10 mouse cellular contexts compared by ENCODE assay signal in genomic region chr8:84956768-84957167, GRCm38 (mm10). TPM values are rescaled to one million over a fixed set of nuclear protein-coding genes. Genes with fewer than 3 reads are reported as not detected.
DNase-seq lines count a peak whose midpoint lies in the region; ATAC-seq and TF ChIP-seq lines count a peak whose summit lies in the region.
"Had no signal": no experiment of that assay in that cellular context is flagged by ENCODE, and none has a peak within 500 bp of the region (broad histone marks: within the 10 kb centered on the region; RNA-seq: fewer than 3 reads in every experiment).

No protein-coding gene starts in this region.

- H3K4me1 ChIP-seq in hindbrain, embryonic 10.5 days (replicated peaks) = peaks cover 8% of the 10 kb centered on the region
- no peaks in the 10 kb centered on the region for H3K4me1 ChIP-seq in hindbrain, embryonic 13.5 days (replicated peaks)
- peaks cover 0 to 7% of the 10 kb centered on the region in 2 experiments; a peak in 2 of 4 replicates for H3K4me1 ChIP-seq in CH12.LX (ENCODE audit: control insufficient read depth in 1 of 2, insufficient read depth in 2 of 2)
- no peaks in the 10 kb centered on the region for H3K4me1 ChIP-seq in limb, embryonic 11.5 days (ENCODE audit: control insufficient read depth, insufficient read depth, low read length)
- H3K4me1 ChIP-seq: embryonic facial prominence, embryonic 15.5 days had no signal

- TF ChIP-seq CTCF in CH12.LX (conservative IDR thresholded peaks at IDR 0.05 in 1 of 2, IDR thresholded peaks at IDR 0.05 in 1 of 2; ENCODE audit: low read depth in 2 of 2, low read length in 2 of 2) = peak; percentile 90 to 92

- peak; percentile 74 for TF ChIP-seq RAD21 in CH12.LX (IDR thresholded peaks at IDR 0.05; ENCODE audit: low read depth, low read length)

- H3K9me3 ChIP-seq in hindbrain, embryonic 10.5 days = no peaks in the 10 kb centered on the region
- H3K9me3 ChIP-seq in hindbrain, embryonic 13.5 days = no peaks in the 10 kb centered on the region
- H3K9me3 ChIP-seq in CH12.LX (replicated peaks; ENCODE audit: low read length) = no peaks in the 10 kb centered on the region
- H3K9me3 ChIP-seq in limb, embryonic 11.5 days (ENCODE audit: control insufficient read depth, low read length) = no peaks in the 10 kb centered on the region
- H3K9me3 ChIP-seq: embryonic facial prominence, embryonic 15.5 days; liver, embryonic 15.5 days had no signal

- peaks cover 18% of the 10 kb centered on the region for H3K27me3 ChIP-seq in hindbrain, embryonic 10.5 days (ENCODE audit: insufficient read depth, poor library complexity, severe bottlenecking)
- H3K27me3 ChIP-seq in hindbrain, embryonic 13.5 days = peaks cover 24% of the 10 kb centered on the region
- H3K27me3 ChIP-seq in CH12.LX (replicated peaks) = peaks cover 11% of the 10 kb centered on the region
- no peaks in the 10 kb centered on the region for H3K27me3 ChIP-seq in limb, embryonic 11.5 days (ENCODE audit: control insufficient read depth, insufficient read depth, low read length)

- no peak overlapping the region for H3K27ac ChIP-seq in hindbrain, embryonic 10.5 days
- H3K27ac ChIP-seq in hindbrain, embryonic 13.5 days = no peak overlapping the region
- no peak overlapping the region for H3K27ac ChIP-seq in CH12.LX (ENCODE audit: insufficient read depth, low read depth)
- no peak overlapping the region for H3K27ac ChIP-seq in limb, embryonic 11.5 days (replicated peaks; ENCODE audit: low read depth, low read length)
- H3K27ac ChIP-seq: embryonic facial prominence, embryonic 15.5 days; liver, embryonic 15.5 days had no signal

- peaks cover 58% of the 10 kb centered on the region for H3K36me3 ChIP-seq in hindbrain, embryonic 10.5 days
- peaks cover 23% of the 10 kb centered on the region for H3K36me3 ChIP-seq in hindbrain, embryonic 13.5 days
- peaks cover 29 to 54% of the 10 kb centered on the region in 2 experiments for H3K36me3 ChIP-seq in CH12.LX (replicated peaks in 1 of 2; ENCODE audit: control insufficient read depth in 1 of 2, insufficient read depth in 1 of 2, low read length in 1 of 2)
- H3K36me3 ChIP-seq in limb, embryonic 11.5 days (ENCODE audit: control insufficient read depth, insufficient read depth, low read length) = peaks cover 5% of the 10 kb centered on the region; the same call in 1 of the 2 replicates

- H3K4me3 ChIP-seq in hindbrain, embryonic 10.5 days = no peak overlapping the region
- no peak overlapping the region for H3K4me3 ChIP-seq in hindbrain, embryonic 13.5 days
- no peak overlapping the region for H3K4me3 ChIP-seq in CH12.LX (replicated peaks in 1 of 3; ENCODE audit: low read depth in 2 of 3, low read length in 2 of 3, poor library complexity in 1 of 3)
- no peak overlapping the region for H3K4me3 ChIP-seq in limb, embryonic 11.5 days (ENCODE audit: low read depth, low read length)
- H3K4me3 ChIP-seq: embryonic facial prominence, embryonic 15.5 days; liver, embryonic 15.5 days had no signal

- dilution Hi-C loops in CH12.LX (cut with MboI; ENCODE audit: extremely low pct_ligation_motif_present, extremely low pct_unique_long_range_greater_than_20kb, low sequenced_read_pairs) = no loop called here

- no peak overlapping the region for H3K9ac ChIP-seq in hindbrain, embryonic 13.5 days
- no peak overlapping the region for H3K9ac ChIP-seq in CH12.LX (ENCODE audit: insufficient read depth, low read depth)
- H3K9ac ChIP-seq in limb, embryonic 11.5 days (ENCODE audit: low read length) = no peak overlapping the region
- H3K9ac ChIP-seq: embryonic facial prominence, embryonic 15.5 days; liver, embryonic 15.5 days had no signal

- TF ChIP-seq EP300 in CH12.LX (IDR thresholded peaks at IDR 0.05; ENCODE audit: low read length) = no peak

- peak; percentile 73 for DNase-seq in hindbrain, embryonic 10.5 days (ENCODE audit: low spot score)
- DNase-seq in CH12.LX (ENCODE audit: extremely low read depth) = peak; percentile 82
- peak; percentile 90 for DNase-seq in brain, adult 2 months (ENCODE audit: low read depth, low spot score)
- peak; percentile 88 for DNase-seq in limb, embryonic 11.5 days (ENCODE audit: low spot score)
- DNase-seq in ovary, adult 18-20 months (ENCODE audit: low spot score) = no peak

- no peak for ATAC-seq in hindbrain, embryonic 13.5 days (ENCODE audit: low FRiP score)
- ATAC-seq in erythroid progenitor cell, adult 5-6 weeks (replicated peaks; ENCODE audit: low FRiP score, poor library complexity, severe bottlenecking) = peak; percentile 69
- ATAC-seq in limb, embryonic 11.5 days (ENCODE audit: insufficient number of reproducible peaks, low FRiP score, low TSS enrichment, low read depth) = no peak
- peak; percentile 48; the same call in 1 of the 2 replicates for ATAC-seq in neutrophil, adult 5-6 weeks (ENCODE audit: extremely low read depth, insufficient number of reproducible peaks, low FRiP score, poor library complexity, severe bottlenecking)

- no peak overlapping the region for H3K4me2 ChIP-seq in hindbrain, embryonic 13.5 days
- H3K4me2 ChIP-seq in CH12.LX (ENCODE audit: insufficient read depth, low read depth, poor library complexity, severe bottlenecking) = no peak overlapping the region
- H3K4me2 ChIP-seq in limb, embryonic 11.5 days (ENCODE audit: low read depth, severe bottlenecking) = no peak overlapping the region
- H3K4me2 ChIP-seq: embryonic facial prominence, embryonic 15.5 days; liver, embryonic 15.5 days had no signal

- no peak for TF ChIP-seq POLR2A in CH12.LX (IDR thresholded peaks at IDR 0.05; ENCODE audit: low read depth, low read length)

- in situ Hi-C loops in CH12.LX (cut with MboI; ENCODE audit: low pct_ligation_motif_present, low pct_unique_long_range_greater_than_20kb, low sequenced_read_pairs) = no loop called here

- no peaks in the 10 kb centered on the region for H3K79me2 ChIP-seq in CH12.LX (replicated peaks; ENCODE audit: control insufficient read depth, extremely low read depth, insufficient read depth, poor library complexity, severe bottlenecking)

- 49% methylated on average over 2 of the region's 2 CpGs for WGBS in hindbrain, embryonic 10.5 days
- WGBS in hindbrain, embryonic 13.5 days = 54% methylated on average over 2 of the region's 2 CpGs
- 46% methylated on average over 2 of the region's 2 CpGs for WGBS in limb, embryonic 11.5 days

RNA-seq across cellular contexts. Expression of gene Rtbdn, which starts 10.0 kb away (rescaled TPM):
- 0.55 and 0.88 TPM in 2 replicates for polyA plus RNA-seq in hindbrain, embryonic 10.5 days (2016; fragmentation: Nextera tagmentation; extraction: Ambion mirVana)
- polyA plus RNA-seq in hindbrain, embryonic 13.5 days (2015; fragmentation: Nextera tagmentation; extraction: Ambion mirVana) = 1.8 and 2.4 TPM in 2 replicates
- total RNA-seq in CH12.LX (2012; rRNA removed) (0.17 and 0.21 TPM in 2 replicates), CH12.LX (2014; rRNA removed) (not detected in 2 replicates)
- polyA plus RNA-seq in CH12.LX (2012; ENCODE audit: insufficient read length, low read depth) = 0.93 and 1.8 TPM in 2 replicates
- not detected in 2 replicates for total RNA-seq in erythroid progenitor cell, adult 5-6 weeks (2015; ENCODE audit: low replicate concordance)
- total RNA-seq in erythroid progenitor cell, adult 5-6 weeks (2017; ENCODE audit: low replicate concordance) = not detected in 2 replicates
- 0.16 TPM in 1 of 2 replicates, not detected in the other for polyA plus RNA-seq in limb, embryonic 11.5 days (2014; fragmentation: Nextera tagmentation; extraction: Ambion mirVana)
- total RNA-seq in neutrophil, adult 5-6 weeks (2017) = not detected in 2 replicates

RNA-seq across cellular contexts. Expression of gene Gm49661, which starts 12.5 kb away (rescaled TPM):
- polyA plus RNA-seq in hindbrain, embryonic 10.5 days (2016; fragmentation: Nextera tagmentation; extraction: Ambion mirVana) = not detected in 2 replicates
- polyA plus RNA-seq in hindbrain, embryonic 13.5 days (2015; fragmentation: Nextera tagmentation; extraction: Ambion mirVana) = not detected in 2 replicates
- total RNA-seq in CH12.LX (2012; rRNA removed) = 1.8 and 3.1 TPM in 2 replicates
- not detected in 2 replicates for total RNA-seq in CH12.LX (2014; rRNA removed)
- polyA plus RNA-seq in CH12.LX (2012; ENCODE audit: insufficient read length, low read depth) = not detected in 2 replicates
- total RNA-seq in erythroid progenitor cell, adult 5-6 weeks (2015; ENCODE audit: low replicate concordance) = not detected in 2 replicates
- not detected in 2 replicates for total RNA-seq in erythroid progenitor cell, adult 5-6 weeks (2017; ENCODE audit: low replicate concordance)
- polyA plus RNA-seq in limb, embryonic 11.5 days (2014; fragmentation: Nextera tagmentation; extraction: Ambion mirVana) = not detected in 2 replicates
- total RNA-seq in neutrophil, adult 5-6 weeks (2017) = not detected in 2 replicates
- polyA plus RNA-seq: embryonic facial prominence, embryonic 15.5 days; liver, embryonic 15.5 days had no signal

RNA-seq across cellular contexts. Expression of gene Prdx2, which starts 12.6 kb away (rescaled TPM):
- 1,241 and 1,456 TPM in 2 replicates for polyA plus RNA-seq in hindbrain, embryonic 10.5 days (2016; fragmentation: Nextera tagmentation; extraction: Ambion mirVana)
- 1,362 and 1,388 TPM in 2 replicates for polyA plus RNA-seq in hindbrain, embryonic 13.5 days (2015; fragmentation: Nextera tagmentation; extraction: Ambion mirVana)
- 218 and 231 TPM in 2 replicates for total RNA-seq in CH12.LX (2012; rRNA removed)
- total RNA-seq in CH12.LX (2014; rRNA removed) = 231 and 232 TPM in 2 replicates
- polyA plus RNA-seq in CH12.LX (2012; ENCODE audit: insufficient read length, low read depth) = 158 and 159 TPM in 2 replicates
- 2,168 and 2,598 TPM in 2 replicates for total RNA-seq in erythroid progenitor cell, adult 5-6 weeks (2015; ENCODE audit: low replicate concordance)
- 2,812 and 2,913 TPM in 2 replicates for total RNA-seq in erythroid progenitor cell, adult 5-6 weeks (2017; ENCODE audit: low replicate concordance)
- 1,235 and 1,326 TPM in 2 replicates for polyA plus RNA-seq in limb, embryonic 11.5 days (2014; fragmentation: Nextera tagmentation; extraction: Ambion mirVana)
- total RNA-seq in neutrophil, adult 5-6 weeks (2017) = 92.5 and 96.9 TPM in 2 replicates

RNA-seq across cellular contexts. Expression of gene Rnaseh2a, which starts 12.8 kb away (rescaled TPM):
- polyA plus RNA-seq in hindbrain, embryonic 10.5 days (2016; fragmentation: Nextera tagmentation; extraction: Ambion mirVana) = 137 and 146 TPM in 2 replicates
- polyA plus RNA-seq in hindbrain, embryonic 13.5 days (2015; fragmentation: Nextera tagmentation; extraction: Ambion mirVana) = 61.4 and 62.1 TPM in 2 replicates
- total RNA-seq in CH12.LX (2012; rRNA removed) (104 and 115 TPM in 2 replicates), CH12.LX (2014; rRNA removed) (71.6 and 76.2 TPM in 2 replicates)
- 83.1 and 88.1 TPM in 2 replicates for polyA plus RNA-seq in CH12.LX (2012; ENCODE audit: insufficient read length, low read depth)
- total RNA-seq in erythroid progenitor cell, adult 5-6 weeks (2015; ENCODE audit: low replicate concordance) = 82.6 and 141 TPM in 2 replicates
- total RNA-seq in erythroid progenitor cell, adult 5-6 weeks (2017; ENCODE audit: low replicate concordance) = 63.3 and 93.8 TPM in 2 replicates
- 127 and 133 TPM in 2 replicates for polyA plus RNA-seq in limb, embryonic 11.5 days (2014; fragmentation: Nextera tagmentation; extraction: Ambion mirVana)
- 26.5 and 36.0 TPM in 2 replicates for total RNA-seq in neutrophil, adult 5-6 weeks (2017)

RNA-seq across cellular contexts. Expression of gene Mast1, which starts 19.6 kb away (rescaled TPM):
- polyA plus RNA-seq in hindbrain, embryonic 10.5 days (2016; fragmentation: Nextera tagmentation; extraction: Ambion mirVana) = 5.0 and 12.7 TPM in 2 replicates
- polyA plus RNA-seq in hindbrain, embryonic 13.5 days (2015; fragmentation: Nextera tagmentation; extraction: Ambion mirVana) = 59.1 and 62.2 TPM in 2 replicates
- total RNA-seq in CH12.LX (2012; rRNA removed) (0.08 and 0.21 TPM in 2 replicates), CH12.LX (2014; rRNA removed) (not detected in 2 replicates)
- 0.34 and 0.55 TPM in 2 replicates for polyA plus RNA-seq in CH12.LX (2012; ENCODE audit: insufficient read length, low read depth)
- total RNA-seq in erythroid progenitor cell, adult 5-6 weeks (2015; ENCODE audit: low replicate concordance) = not detected in 2 replicates
- total RNA-seq in erythroid progenitor cell, adult 5-6 weeks (2017; ENCODE audit: low replicate concordance) = not detected in 2 replicates
- polyA plus RNA-seq in limb, embryonic 11.5 days (2014; fragmentation: Nextera tagmentation; extraction: Ambion mirVana) = 0.17 and 0.71 TPM in 2 replicates
- 0.12 and 0.23 TPM in 2 replicates for total RNA-seq in neutrophil, adult 5-6 weeks (2017)

Comparison
In these comparisons a context has a peak if more than half of its experiments do, and no peak if none do; other contexts are left out.
1. ATAC-seq: peak in erythroid progenitor cell, adult 5-6 weeks (single experiment) and neutrophil, adult 5-6 weeks (single experiment); none in hindbrain, embryonic 13.5 days (single experiment) and limb, embryonic 11.5 days (single experiment).